ENCODE assay signal across 10 mouse cellular contexts in the genomic region with DNA sequence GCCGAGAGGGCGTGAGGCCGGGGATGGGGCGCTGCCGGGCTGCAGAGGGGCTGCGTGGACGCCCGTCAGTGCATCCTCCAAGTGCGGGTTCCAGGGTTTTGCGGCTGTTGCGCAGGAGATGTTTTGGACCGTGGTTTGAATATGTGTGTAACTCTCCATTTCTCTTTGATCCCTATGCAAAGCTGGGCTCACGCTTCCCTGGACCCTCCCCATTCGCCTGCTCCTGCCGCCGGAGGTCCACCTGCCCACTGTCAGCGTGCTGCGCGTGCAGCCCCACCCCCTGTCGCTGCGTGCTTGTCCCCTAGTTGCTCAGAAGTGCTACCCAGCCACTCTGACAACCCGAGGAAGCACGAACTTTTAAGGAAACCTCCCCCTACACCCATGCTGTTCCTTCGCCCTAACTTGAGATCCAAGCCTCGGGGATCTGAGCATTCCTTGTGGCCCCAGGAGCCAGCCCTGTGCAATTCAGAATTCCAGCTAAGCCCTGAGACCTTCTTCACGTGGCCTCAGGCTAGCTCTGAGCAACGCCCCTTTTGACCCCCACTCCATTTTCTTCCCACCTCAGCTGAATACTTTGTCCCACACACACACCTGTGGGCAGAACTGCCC. TPM values are rescaled to one million over a fixed set of nuclear protein-coding genes. Genes with fewer than 3 reads are reported as not detected.
A peak's percentile ranks its signal among the peaks of the same experiment; 100 is the strongest.
DNase-seq lines count a peak whose midpoint lies in the region; ATAC-seq and TF ChIP-seq lines count a peak whose summit lies in the region.
"Had no signal": no experiment of that assay in that cellular context is flagged by ENCODE, and none has a peak within 500 bp of the region (broad histone marks: within the 10 kb centered on the region; RNA-seq: fewer than 3 reads in every experiment).

No protein-coding gene starts in this region.

- no peak for TF ChIP-seq CTCF in heart, postnatal 0 days (IDR thresholded peaks at IDR 0.05; ENCODE audit: low read depth)

- peak overlapping the region; percentile 97 for H3K4me2 ChIP-seq in heart, postnatal 0 days (ENCODE audit: low read depth, low read length)
- H3K4me2 ChIP-seq in hindbrain, embryonic 11.5 days (replicated peaks; ENCODE audit: low read depth, low read length), result peak overlapping the region; percentile 98
- peak overlapping the region; percentile 88 for H3K4me2 ChIP-seq in midbrain, embryonic 11.5 days

- 8% methylated on average over 27 of the region's 27 CpGs for WGBS in heart, postnatal 0 days
- 2% methylated on average over 27 of the region's 27 CpGs for WGBS in hindbrain, embryonic 11.5 days
- 1% methylated on average over 27 of the region's 27 CpGs for WGBS in midbrain, embryonic 11.5 days

- H3K36me3 ChIP-seq in heart, postnatal 0 days (replicated peaks; ENCODE audit: control insufficient read depth, insufficient read depth, low read length), result no peaks in the 10 kb centered on the region
- no peaks in the 10 kb centered on the region for H3K36me3 ChIP-seq in hindbrain, embryonic 11.5 days (ENCODE audit: control insufficient read depth, insufficient read depth, low read length)
- no peaks in the 10 kb centered on the region for H3K36me3 ChIP-seq in midbrain, embryonic 11.5 days (ENCODE audit: control insufficient read depth, insufficient read depth, low read length)

- no peaks in the 10 kb centered on the region for H3K9me3 ChIP-seq in heart, postnatal 0 days (replicated peaks; ENCODE audit: control insufficient read depth, low read length)
- H3K9me3 ChIP-seq in hindbrain, embryonic 11.5 days (ENCODE audit: control insufficient read depth, low read length), result no peaks in the 10 kb centered on the region
- H3K9me3 ChIP-seq in midbrain, embryonic 11.5 days (ENCODE audit: control insufficient read depth, low read length), result no peaks in the 10 kb centered on the region

- H3K4me3 ChIP-seq in heart, postnatal 0 days (ENCODE audit: low read depth, low read length), result peak overlapping the region; percentile 60
- H3K4me3 ChIP-seq in hindbrain, embryonic 11.5 days (ENCODE audit: low read depth, low read length), result peak overlapping the region; percentile 68
- peak overlapping the region; percentile 55 for H3K4me3 ChIP-seq in midbrain, embryonic 11.5 days (ENCODE audit: low read depth, low read length)

- no peak for ATAC-seq in heart, postnatal 0 days (ENCODE audit: insufficient read depth, low read depth)
- ATAC-seq in hindbrain, embryonic 11.5 days (ENCODE audit: low FRiP score), result no peak; the same call in none of the 2 replicates
- peak; percentile 23 for ATAC-seq in midbrain, embryonic 11.5 days (ENCODE audit: low FRiP score)

- TF ChIP-seq EP300 in heart, postnatal 0 days (IDR thresholded peaks at IDR 0.05; ENCODE audit: low read depth), result no peak

- H3K9ac ChIP-seq in heart, postnatal 0 days (replicated peaks; ENCODE audit: low read depth, low read length), result peak overlapping the region; percentile 41; the same call in 1 of the 2 replicates
- peak overlapping the region; percentile 62 for H3K9ac ChIP-seq in hindbrain, embryonic 11.5 days (ENCODE audit: low read depth, low read length)
- peak overlapping the region; percentile 60 for H3K9ac ChIP-seq in midbrain, embryonic 11.5 days (ENCODE audit: low read length)

- DNase-seq in heart, postnatal 0 days (ENCODE audit: low spot score), result no peak
- DNase-seq in heart, postnatal 4 days, result no peak
- DNase-seq in ZHBTc4 (ENCODE audit: low read depth, low spot score), result peak; percentile 69
- no peak for DNase-seq in hindbrain, embryonic 11.5 days (ENCODE audit: low spot score)
- DNase-seq in midbrain, embryonic 11.5 days (ENCODE audit: low spot score, missing footprints), result no peak
- no peak for DNase-seq in cerebellum, adult 18-20 months
- no peak for DNase-seq in yolk sac, embryonic 10.5 days (ENCODE audit: low spot score)
- no peak for DNase-seq in kidney, postnatal 36 days

- H3K4me1 ChIP-seq in heart, postnatal 0 days (ENCODE audit: control insufficient read depth, insufficient read depth), result peaks cover 29% of the 10 kb centered on the region
- H3K4me1 ChIP-seq in hindbrain, embryonic 11.5 days (replicated peaks; ENCODE audit: control insufficient read depth, insufficient read depth, low read length), result peaks cover 10% of the 10 kb centered on the region; the same call in 1 of the 2 replicates
- peaks cover 22% of the 10 kb centered on the region for H3K4me1 ChIP-seq in midbrain, embryonic 11.5 days (ENCODE audit: control insufficient read depth, insufficient read depth, low read length)

- peaks cover 31% of the 10 kb centered on the region for H3K27me3 ChIP-seq in heart, postnatal 0 days (ENCODE audit: control insufficient read depth, insufficient read depth, low read length)
- H3K27me3 ChIP-seq in hindbrain, embryonic 11.5 days (ENCODE audit: control insufficient read depth, insufficient read depth, low read length), result peaks cover 19% of the 10 kb centered on the region
- peaks cover 30% of the 10 kb centered on the region for H3K27me3 ChIP-seq in midbrain, embryonic 11.5 days (ENCODE audit: control insufficient read depth, insufficient read depth, low read length)

- H3K27ac ChIP-seq in heart, postnatal 0 days (ENCODE audit: low read depth), result no peak overlapping the region
- no peak overlapping the region for H3K27ac ChIP-seq in hindbrain, embryonic 11.5 days (ENCODE audit: low read depth, low read length)
- H3K27ac ChIP-seq in midbrain, embryonic 11.5 days (ENCODE audit: low read depth, low read length), result no peak overlapping the region

RNA-seq across cellular contexts. Expression of a gene that starts 0.8 kb away (rescaled TPM):
- 0.31 and 1.3 TPM in 2 replicates for total RNA-seq in heart, postnatal 0 days (2014; rRNA removed; ENCODE audit: low replicate concordance)
- 0.41 and 0.97 TPM in 2 replicates for polyA plus RNA-seq in heart, postnatal 0 days (2015; fragmentation: Nextera tagmentation; extraction: Ambion mirVana)
- under 1 TPM; 0.83 to 0.93 TPM for total RNA-seq in heart, postnatal 4 days (2021)
- 2.9 and 3.1 TPM in 2 replicates for polyA plus RNA-seq in hindbrain, embryonic 11.5 days (2014; fragmentation: Nextera tagmentation; extraction: Ambion mirVana)
- 2.1 and 2.5 TPM in 2 replicates for polyA plus RNA-seq in midbrain, embryonic 11.5 days (2014; fragmentation: Nextera tagmentation; extraction: Ambion mirVana)

RNA-seq across cellular contexts. Expression of a gene that starts 13.8 kb away (rescaled TPM):
- not detected in 2 replicates for total RNA-seq in heart, postnatal 0 days (2014; rRNA removed; ENCODE audit: low replicate concordance)
- polyA plus RNA-seq in heart, postnatal 0 days (2015; fragmentation: Nextera tagmentation; extraction: Ambion mirVana), result 0.07 and 0.52 TPM in 2 replicates
- under 1 TPM in 1 of 2 experiments, not detected in 1; 0.16 TPM for total RNA-seq in heart, postnatal 4 days (2021)
- polyA plus RNA-seq in hindbrain, embryonic 11.5 days (2014; fragmentation: Nextera tagmentation; extraction: Ambion mirVana), result 0.70 and 1.2 TPM in 2 replicates
- not detected in 2 replicates for polyA plus RNA-seq in midbrain, embryonic 11.5 days (2014; fragmentation: Nextera tagmentation; extraction: Ambion mirVana)
- total RNA-seq: gastrocnemius, postnatal 36 days had no signal
- polyA plus RNA-seq: Patski had no signal

RNA-seq across cellular contexts. Expression of a gene that starts 42.5 kb away (rescaled TPM):
- total RNA-seq in heart, postnatal 0 days (2014; rRNA removed; ENCODE audit: low replicate concordance), result not detected in 2 replicates
- polyA plus RNA-seq in heart, postnatal 0 days (2015; fragmentation: Nextera tagmentation; extraction: Ambion mirVana), result not detected in 2 replicates
- not detected for total RNA-seq in heart, postnatal 4 days (2021)
- polyA plus RNA-seq in hindbrain, embryonic 11.5 days (2014; fragmentation: Nextera tagmentation; extraction: Ambion mirVana), result not detected in 2 replicates
- not detected in 2 replicates for polyA plus RNA-seq in midbrain, embryonic 11.5 days (2014; fragmentation: Nextera tagmentation; extraction: Ambion mirVana)
- total RNA-seq: gastrocnemius, postnatal 36 days had no signal
- polyA plus RNA-seq: Patski had no signal

RNA-seq across cellular contexts. Expression of a gene that starts 54.5 kb away (rescaled TPM):
- not detected in 2 replicates for total RNA-seq in heart, postnatal 0 days (2014; rRNA removed; ENCODE audit: low replicate concordance)
- not detected in 2 replicates for polyA plus RNA-seq in heart, postnatal 0 days (2015; fragmentation: Nextera tagmentation; extraction: Ambion mirVana)
- total RNA-seq in heart, postnatal 4 days (2021), result not detected
- not detected in 2 replicates for polyA plus RNA-seq in hindbrain, embryonic 11.5 days (2014; fragmentation: Nextera tagmentation; extraction: Ambion mirVana)
- polyA plus RNA-seq in midbrain, embryonic 11.5 days (2014; fragmentation: Nextera tagmentation; extraction: Ambion mirVana), result not detected in 2 replicates
- total RNA-seq: gastrocnemius, postnatal 36 days had no signal
